Mouse (Mus musculus): ENCODE measurements around the gene Odc1. TPM values are rescaled to one million over a fixed set of nuclear protein-coding genes. Genes with fewer than 3 reads are reported as not detected.

Odc1 gene
- total RNA-seq, 2 experiments from 2014 or later: 67.2 to 68.6 TPM

DNA sequence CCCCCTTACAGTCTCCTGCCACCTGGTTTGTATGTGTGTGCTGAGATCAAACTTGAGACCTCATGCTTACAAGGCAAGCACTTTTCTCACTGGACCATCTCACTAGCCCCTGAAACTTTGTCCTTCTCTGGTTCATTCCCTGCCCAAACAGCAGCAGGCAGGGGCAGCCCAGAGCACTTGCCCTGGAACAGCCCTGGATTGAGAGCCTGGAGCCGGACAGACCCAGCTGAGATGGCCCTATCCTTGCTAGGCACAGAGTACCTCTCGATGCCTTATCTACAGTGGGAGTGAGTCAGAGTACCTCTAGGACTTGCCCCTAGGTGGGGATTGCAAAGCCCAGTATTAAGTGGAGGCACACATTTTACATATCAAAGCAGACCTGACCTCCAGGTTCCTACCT, 8.4 kb downstream of the Odc1 start:
- Histone ChIP-seq H3K27ac (no peak overlapping the region), H3K4me3 (no peak overlapping the region)
- intact Hi-C loops (cut with DNase I): no loop called here
- no peak for TF ChIP-seq CTCF (IDR thresholded peaks at IDR 0.05)
- no peak for DNase-seq (ENCODE audit: extremely low spot score in 1 of 2, low spot score in 2 of 2)

- H3K27ac ChIP-seq: no peak overlapping the region
- intact Hi-C loops (cut with DNase I): loop anchor here (1.0 kb wide), 1 partner anchor 255 kb away; no protein-coding TSS in a partner anchor
- H3K4me3 ChIP-seq: no peak overlapping the region
- DNase-seq (ENCODE audit: extremely low spot score in 1 of 2, low spot score in 2 of 2): no peak
- no peak for TF ChIP-seq CTCF (IDR thresholded peaks at IDR 0.05)
Observed at GRCm38 (mm10) chr12:17553627-17554026, 9.0 kb downstream of the Odc1 start.

- Histone ChIP-seq H3K27ac (no peak overlapping the region), H3K4me3 (no peak overlapping the region)
- intact Hi-C loops (cut with DNase I): loop anchor here (1.0 kb wide), 1 partner anchor 254 kb away; no protein-coding TSS in a partner anchor
- DNase-seq (ENCODE audit: extremely low spot score in 1 of 2, low spot score in 2 of 2): peak; percentile 86 to 92
- TF ChIP-seq CTCF (IDR thresholded peaks at IDR 0.05): peak; percentile 96
Observed at GRCm38 (mm10) chr12:17554200-17554951, 9.8 kb downstream of the Odc1 start.

DNA sequence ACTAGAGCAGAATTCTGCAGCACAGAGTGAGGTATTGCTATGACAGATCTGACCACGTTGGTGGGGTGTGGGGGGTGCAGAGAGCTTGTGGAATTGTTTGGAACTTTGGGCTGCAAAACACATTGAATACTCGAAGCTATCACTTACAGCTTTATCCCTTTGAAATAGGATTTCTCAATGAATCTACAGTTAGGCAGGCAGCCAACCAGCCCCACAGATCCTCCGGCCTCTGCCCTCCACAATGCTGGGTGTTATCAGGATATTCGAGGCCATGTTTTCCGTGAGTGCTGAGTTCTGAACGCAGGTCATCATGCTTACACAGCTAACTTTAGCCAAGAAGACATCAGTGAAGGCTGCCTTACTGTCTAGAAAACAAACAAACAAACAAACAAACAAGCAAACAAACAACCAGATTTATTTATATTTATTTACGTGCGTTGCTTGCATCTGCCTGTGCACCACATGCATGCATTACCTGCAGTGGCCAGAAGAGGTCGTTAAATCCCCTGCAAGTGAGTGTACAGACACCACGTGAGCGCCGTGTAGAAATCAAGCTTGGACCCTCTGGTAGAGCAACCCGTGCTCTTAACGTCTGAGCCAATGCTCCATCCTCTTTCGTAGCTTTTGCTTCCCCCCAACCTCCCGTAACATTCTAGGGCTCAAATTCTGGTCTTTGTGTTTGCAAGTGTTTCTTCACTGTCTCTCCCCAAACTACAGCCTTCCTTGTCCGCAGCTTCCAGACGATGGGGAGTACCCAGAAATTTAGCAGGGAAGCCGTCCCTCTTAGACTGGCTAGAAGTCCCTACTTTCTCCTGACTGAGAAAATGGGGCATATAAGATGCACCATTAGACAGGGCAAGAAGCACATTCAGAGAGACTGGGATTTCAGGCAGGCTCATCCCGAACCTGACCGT, 12.1 kb downstream of the Odc1 start:
- intact Hi-C loops (cut with DNase I): loop anchor here (5.0 kb wide), 2 partner anchors 136 to 221 kb away; partner anchors contain the start of gene Hpcal1
- no peak overlapping the region for H3K4me3 ChIP-seq
- DNase-seq (ENCODE audit: extremely low spot score in 1 of 2, low spot score in 2 of 2): peak; percentile 77 to 85
- TF ChIP-seq CTCF (IDR thresholded peaks at IDR 0.05): peak; percentile 90
- no peak overlapping the region for H3K27ac ChIP-seq

- no peak for DNase-seq (ENCODE audit: extremely low spot score in 1 of 2, low spot score in 2 of 2)
- intact Hi-C loops (cut with DNase I): loop anchor here (5.0 kb wide), 2 partner anchors 135 to 220 kb away; partner anchors contain the start of gene Hpcal1
- Histone ChIP-seq H3K27ac (no peak overlapping the region), H3K4me3 (no peak overlapping the region)
- no peak for TF ChIP-seq CTCF (IDR thresholded peaks at IDR 0.05)
Observed at GRCm38 (mm10) chr12:17557344-17557966, 12.9 kb downstream of the Odc1 start.

GRCm38 (mm10) chr12:17557967-17558345, 13.4 kb downstream of the Odc1 start:
- no peak for TF ChIP-seq CTCF (IDR thresholded peaks at IDR 0.05)
- Histone ChIP-seq H3K4me3 (no peak overlapping the region), H3K27ac (no peak overlapping the region)
- intact Hi-C loops (cut with DNase I): loop anchor here (5.0 kb wide), 2 partner anchors 134 to 219 kb away; partner anchors contain the start of gene Hpcal1
- DNase-seq (ENCODE audit: extremely low spot score in 1 of 2, low spot score in 2 of 2): no peak

- Histone ChIP-seq H3K4me3 (no peak overlapping the region), H3K27ac (no peak overlapping the region)
- TF ChIP-seq CTCF (IDR thresholded peaks at IDR 0.05): no peak
- no peak for DNase-seq (ENCODE audit: extremely low spot score in 1 of 2, low spot score in 2 of 2)
- intact Hi-C loops (cut with DNase I): no loop called here
Observed at GRCm38 (mm10) chr12:17562396-17562795, 17.8 kb downstream of the Odc1 start.

- intact Hi-C loops (cut with DNase I): no loop called here
- DNase-seq (ENCODE audit: extremely low spot score in 1 of 2, low spot score in 2 of 2): no peak
- TF ChIP-seq CTCF (IDR thresholded peaks at IDR 0.05): no peak
- H3K4me3 ChIP-seq: no peak overlapping the region
- no peak overlapping the region for H3K27ac ChIP-seq
Observed at GRCm38 (mm10) chr12:17565393-17566045, 20.9 kb downstream of the Odc1 start.

DNA sequence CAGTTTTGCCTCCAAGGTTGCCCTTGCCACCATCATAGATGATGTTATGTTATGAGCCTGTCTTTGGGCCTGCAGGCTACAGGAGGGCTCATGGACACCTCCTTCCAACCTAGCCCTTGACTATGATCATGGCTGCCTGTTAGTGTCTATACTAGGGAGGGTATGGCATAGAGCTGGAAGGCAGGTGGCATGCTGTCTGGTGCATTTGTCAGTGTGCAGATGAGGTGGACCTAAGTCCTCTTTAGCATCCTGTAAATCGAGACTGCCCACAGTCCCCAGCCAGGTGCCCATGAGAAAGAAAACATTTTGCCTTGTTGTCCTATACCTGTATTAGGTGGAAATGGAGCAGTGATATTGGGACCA, 21.4 kb downstream of the Odc1 start:
- TF ChIP-seq CTCF (IDR thresholded peaks at IDR 0.05): no peak
- Histone ChIP-seq H3K27ac (no peak overlapping the region), H3K4me3 (no peak overlapping the region)
- intact Hi-C loops (cut with DNase I): no loop called here
- no peak for DNase-seq (ENCODE audit: extremely low spot score in 1 of 2, low spot score in 2 of 2)

GRCm38 (mm10) chr12:17568564-17568963, 24.0 kb downstream of the Odc1 start:
- no peak for DNase-seq (ENCODE audit: extremely low spot score in 1 of 2, low spot score in 2 of 2)
- no peak overlapping the region for H3K27ac ChIP-seq
- intact Hi-C loops (cut with DNase I): no loop called here
- TF ChIP-seq CTCF (IDR thresholded peaks at IDR 0.05): no peak
- H3K4me3 ChIP-seq: no peak overlapping the region

GRCm38 (mm10) chr12:17574591-17574990, 30.0 kb downstream of the Odc1 start:
- no peak overlapping the region for H3K4me3 ChIP-seq
- no peak for DNase-seq (ENCODE audit: extremely low spot score in 1 of 2, low spot score in 2 of 2)
- H3K27ac ChIP-seq: no peak overlapping the region
- intact Hi-C loops (cut with DNase I): no loop called here
- no peak for TF ChIP-seq CTCF (IDR thresholded peaks at IDR 0.05)
